19 mouse cellular contexts compared by ENCODE assay signal in genomic region chr7:135089626-135090025, GRCm38 (mm10).
"Had no signal": no experiment of that assay in that cellular context is flagged by ENCODE, and none has a peak within 500 bp of the region (broad histone marks: within the 10 kb centered on the region; RNA-seq: fewer than 3 reads in every experiment).

No protein-coding gene starts in this region.

- DNase-seq: kidney, postnatal 10 days; kidney, postnatal 36 days; layer of hippocampus, postnatal 36 days; liver, embryonic 13.5 days; lung, adult 2 months; lung, postnatal 14 days; right cerebral cortex, adult 18-20 months; right cerebral cortex, postnatal 14 days; right cerebral cortex, postnatal 4 days; thymus, adult 2 months; thymus, postnatal 14 days; thymus, postnatal 4 days had no signal

- ATAC-seq: midbrain, embryonic 15.5 days had no signal

- H3K27ac ChIP-seq: left cerebral cortex, adult 2 months; liver, embryonic 13.5 days; macrophage; midbrain, embryonic 12.5 days; midbrain, embryonic 15.5 days; neural tube, embryonic 12.5 days; neural tube, embryonic 15.5 days; stomach, postnatal 0 days had no signal

- H3K9me3 ChIP-seq: liver, embryonic 13.5 days; midbrain, embryonic 12.5 days; midbrain, embryonic 15.5 days; neural tube, embryonic 12.5 days; neural tube, embryonic 15.5 days had no signal

- H3K27me3 ChIP-seq: liver, embryonic 13.5 days; midbrain, embryonic 12.5 days; midbrain, embryonic 15.5 days; neural tube, embryonic 12.5 days; neural tube, embryonic 15.5 days had no signal

- H3K4me1 ChIP-seq: liver, embryonic 13.5 days; midbrain, embryonic 12.5 days; midbrain, embryonic 15.5 days; neural tube, embryonic 12.5 days; neural tube, embryonic 15.5 days had no signal

- H3K36me3 ChIP-seq: liver, embryonic 13.5 days; midbrain, embryonic 12.5 days; midbrain, embryonic 15.5 days; neural tube, embryonic 12.5 days; neural tube, embryonic 15.5 days had no signal

- H3K9ac ChIP-seq: liver, embryonic 13.5 days; midbrain, embryonic 12.5 days; midbrain, embryonic 15.5 days; neural tube, embryonic 12.5 days; neural tube, embryonic 15.5 days had no signal

- H3K4me3 ChIP-seq: left cerebral cortex, adult 2 months; liver, embryonic 13.5 days; midbrain, embryonic 12.5 days; midbrain, embryonic 15.5 days; neural tube, embryonic 12.5 days; neural tube, embryonic 15.5 days had no signal

- H3K4me2 ChIP-seq: liver, embryonic 13.5 days; midbrain, embryonic 12.5 days; midbrain, embryonic 15.5 days; neural tube, embryonic 12.5 days; neural tube, embryonic 15.5 days had no signal
